Comparison of ENCODE assay signal across 8 mouse cellular contexts in the genomic region with DNA sequence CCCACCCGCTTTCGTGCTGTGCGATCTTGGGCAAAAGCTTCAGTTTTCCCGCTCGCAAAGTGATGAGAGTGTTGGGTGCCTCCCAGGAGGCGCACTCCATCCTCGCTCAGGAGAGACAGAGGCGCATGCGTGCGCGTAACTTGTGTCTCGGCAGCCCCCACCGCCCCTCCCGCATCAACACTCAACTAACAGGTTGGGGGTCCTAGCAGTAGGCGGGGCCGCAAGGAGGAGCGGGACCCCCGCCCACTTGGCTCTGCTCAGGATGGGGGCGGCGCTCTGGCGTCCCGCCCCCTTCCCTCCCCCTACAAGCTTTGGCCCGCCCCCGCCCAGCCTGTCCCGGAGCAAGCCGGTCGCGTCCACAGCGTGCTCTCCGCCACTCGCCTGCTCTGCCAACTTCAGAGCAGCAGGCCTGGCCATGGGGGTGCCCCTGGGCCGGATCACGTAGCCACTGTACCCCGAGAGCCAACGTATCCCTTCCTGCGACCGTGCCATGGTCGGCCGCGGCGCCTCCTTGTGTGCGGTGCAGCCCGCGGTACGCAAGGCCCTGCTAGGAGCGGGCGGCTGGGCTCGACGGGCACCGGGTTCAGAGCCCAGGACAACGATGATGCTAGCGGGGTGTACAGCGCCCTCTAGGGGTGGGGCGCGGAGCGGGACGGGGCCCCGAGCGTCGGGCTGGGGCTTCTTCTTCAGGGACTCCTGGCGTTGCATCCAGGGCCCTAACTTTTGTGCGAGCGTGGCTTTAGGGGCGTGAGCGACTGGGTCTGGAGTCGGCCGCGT. TPM values are rescaled to one million over a fixed set of nuclear protein-coding genes. Genes with fewer than 3 reads are reported as not detected.
DNase-seq lines count a peak whose midpoint lies in the region; ATAC-seq and TF ChIP-seq lines count a peak whose summit lies in the region.

TSS of gene Kif26a (plus strand) at position 334 of the 777 bp plus-strand sequence.

- no peaks in the 10 kb centered on the region for H3K9me3 ChIP-seq in limb, embryonic 14.5 days (ENCODE audit: control insufficient read depth, low read length)
- H3K9me3 ChIP-seq in midbrain, postnatal 0 days (ENCODE audit: low read length) = no peaks in the 10 kb centered on the region

- peak within 1 kb of the TSS; percentile 52 for H3K4me3 ChIP-seq in limb, embryonic 14.5 days (replicated peaks; ENCODE audit: low read length)
- peak within 1 kb of the TSS; percentile 63 for H3K4me3 ChIP-seq in midbrain, postnatal 0 days (ENCODE audit: low read depth, low read length)

- peak; percentile 66; the same call in 1 of the 2 replicates for TF ChIP-seq POLR2A in limb, embryonic 14.5 days (IDR thresholded peaks at IDR 0.05; ENCODE audit: borderline replicate concordance, extremely low read depth, insufficient read depth, insufficient read length)

- peak within 1 kb of the TSS; percentile 69 for H3K9ac ChIP-seq in limb, embryonic 14.5 days (ENCODE audit: low read depth, low read length, severe bottlenecking)
- peak within 1 kb of the TSS; percentile 57 for H3K9ac ChIP-seq in midbrain, postnatal 0 days (replicated peaks; ENCODE audit: low read length, poor library complexity, severe bottlenecking)

- H3K27ac ChIP-seq in limb, embryonic 14.5 days (replicated peaks; ENCODE audit: low read depth, low read length) = peak within 1 kb of the TSS; percentile 16; the same call in 1 of the 2 replicates
- H3K27ac ChIP-seq in midbrain, postnatal 0 days (ENCODE audit: low read depth, low read length) = peak within 1 kb of the TSS; percentile 2; the same call in 1 of the 2 replicates

- peak within 1 kb of the TSS; percentile 88 for H3K4me2 ChIP-seq in limb, embryonic 14.5 days (replicated peaks; ENCODE audit: low read depth, low read length, severe bottlenecking)
- H3K4me2 ChIP-seq in midbrain, postnatal 0 days (ENCODE audit: low read depth, low read length, poor library complexity, severe bottlenecking) = peak within 1 kb of the TSS; percentile 68

- peaks cover 42% of the 10 kb centered on the region for H3K27me3 ChIP-seq in limb, embryonic 14.5 days (ENCODE audit: control insufficient read depth, insufficient read depth, low read length)
- peaks cover 11% of the 10 kb centered on the region; the same call in 1 of the 2 replicates for H3K27me3 ChIP-seq in midbrain, postnatal 0 days (ENCODE audit: insufficient read depth, low read length)

- peak; percentile 76 for TF ChIP-seq CTCF in midbrain, postnatal 0 days (IDR thresholded peaks at IDR 0.05)

- DNase-seq in ovary, postnatal 10 days (ENCODE audit: low spot score) = peak; percentile 28
- no peak for DNase-seq in ovary, adult 18-20 months (ENCODE audit: low spot score)
- DNase-seq in cerebellum, postnatal 14 days = peak; percentile 27 to 47
- peak; percentile 57 for DNase-seq in gastrocnemius, postnatal 25 days
- peak; percentile 59 for DNase-seq in induced T-regulatory cell, adult 2 months (ENCODE audit: low read depth)
- DNase-seq in limb, embryonic 14.5 days (ENCODE audit: low spot score) = peak; percentile 83
- no peak for DNase-seq in midbrain, postnatal 0 days (ENCODE audit: low spot score)
- peak; percentile 42 for DNase-seq in thymus, postnatal 14 days

- H3K4me1 ChIP-seq in limb, embryonic 14.5 days (ENCODE audit: control insufficient read depth, insufficient read depth, low read length) = peaks cover 50% of the 10 kb centered on the region
- peaks cover 5% of the 10 kb centered on the region; the same call in 1 of the 2 replicates for H3K4me1 ChIP-seq in midbrain, postnatal 0 days (ENCODE audit: insufficient read depth, low read length)

- ATAC-seq in limb, embryonic 14.5 days (ENCODE audit: low FRiP score, low read depth) = peak; percentile 86
- peak; percentile 25 for ATAC-seq in midbrain, postnatal 0 days (ENCODE audit: low FRiP score)

- WGBS in limb, embryonic 14.5 days = under 1% methylated on average over 59 of the region's 68 CpGs
- 2% methylated on average over 65 of the region's 68 CpGs for WGBS in midbrain, postnatal 0 days

- no peaks in the 10 kb centered on the region for H3K36me3 ChIP-seq in limb, embryonic 14.5 days (ENCODE audit: control insufficient read depth, insufficient read depth, low read length)
- H3K36me3 ChIP-seq in midbrain, postnatal 0 days (ENCODE audit: insufficient read depth, low read length) = no peaks in the 10 kb centered on the region

RNA-seq across cellular contexts. Expression of gene Kif26a, which starts in this region (rescaled TPM):
- 1 to 10 TPM; 5.3 to 5.5 TPM for total RNA-seq in gastrocnemius, postnatal 25 days (2021)
- 21.6 and 29.1 TPM in 2 replicates for polyA plus RNA-seq in limb, embryonic 14.5 days (2012; rRNA removed)
- polyA plus RNA-seq in limb, embryonic 14.5 days (2014; fragmentation: Nextera tagmentation; extraction: Ambion mirVana) = 6.2 and 7.0 TPM in 2 replicates
- 24.1 and 26.5 TPM in 2 replicates for total RNA-seq in midbrain, postnatal 0 days (2014; rRNA removed)
- polyA plus RNA-seq in midbrain, postnatal 0 days (2015; fragmentation: Nextera tagmentation; extraction: Ambion mirVana) = 1.9 and 2.4 TPM in 2 replicates

Comparison
In these comparisons a context has a peak if more than half of its experiments do, and no peak if none do; other contexts are left out.
1. DNase-seq: peak in ovary, postnatal 10 days (single experiment), cerebellum, postnatal 14 days (2 of 2), gastrocnemius, postnatal 25 days (single experiment), induced T-regulatory cell, adult 2 months (single experiment), limb, embryonic 14.5 days (single experiment) and thymus, postnatal 14 days (single experiment); none in ovary, adult 18-20 months (single experiment) and midbrain, postnatal 0 days (single experiment).